Mouse (Mus musculus) liver, adult 2 months (tissue): Measurements from ENCODE around the gene Acoxl.

Source experiments
- CTCF ChIP-seq: fragments of 200-500 bp; IDR thresholded peaks from 2 replicates; pipeline ENCODE4 v1.5.1; 2011; ENCODE audit warnings: low read depth, low read length, control low read depth
- POLR2A ChIP-seq: fragments of 200-500 bp; IDR thresholded peaks from 2 replicates; pipeline ENCODE4 v1.6.1; 2011; ENCODE audit warnings: low read length, control low read depth; ENCODE audit not compliant: insufficient read depth; ENCODE audit errors: extremely low read depth

DNA sequence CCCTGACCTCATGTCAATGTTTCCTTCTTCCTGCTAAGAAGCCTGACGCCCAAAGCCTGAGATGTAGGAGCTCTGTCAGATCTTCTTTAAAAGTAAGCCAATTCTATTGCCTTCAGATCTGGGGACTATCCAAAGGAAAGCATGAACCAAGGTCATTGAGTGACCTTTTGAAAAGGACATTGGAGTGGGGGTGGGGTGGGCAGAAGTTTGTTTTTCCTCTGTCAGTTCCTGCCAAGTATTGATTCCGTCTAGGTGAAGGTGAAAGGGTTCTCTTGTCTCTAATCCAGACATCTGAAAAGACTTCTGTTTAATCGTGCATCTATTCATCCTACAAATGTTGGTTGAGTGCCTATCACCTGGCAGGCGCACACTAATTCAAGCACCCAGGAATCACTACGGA lies 330.8 kb downstream of the Acoxl start:
- TF ChIP-seq POLR2A (no peak), CTCF (no peak)
